Mouse (Mus musculus) brain, embryonic 18.5 days (tissue): ENCODE data around the gene Gm45194.

Source experiments
- DNase-seq: peaks from one replicate; pipeline ENCODE4 v3.0.0-alpha.2; 2012; ENCODE audit warnings: low read depth, low spot score

Gene Gm45194

GRCm38 (mm10) chrX:111891089-111891488 lies at the start of gene Gm45194:
Gene Gm45194 (plus strand): TSS chrX:111891389.
- no peak for DNase-seq

DNA sequence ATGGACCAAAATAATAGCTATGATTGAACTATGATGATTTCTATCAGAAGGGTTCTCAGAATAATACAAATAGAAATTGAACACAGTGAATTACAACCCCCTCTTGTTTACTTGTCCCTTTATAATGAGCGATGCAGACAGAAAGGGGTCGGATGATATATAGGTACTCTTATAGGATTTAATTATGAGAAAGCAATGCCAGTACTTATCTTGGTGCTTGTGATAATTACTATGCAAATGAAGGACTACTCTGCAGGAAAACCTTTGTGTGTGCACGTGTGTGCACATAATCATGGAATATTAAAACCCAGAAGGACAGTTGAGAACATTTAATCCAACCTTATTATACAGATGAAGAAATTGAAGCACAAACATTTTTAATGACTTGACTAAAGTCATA lies 35.3 kb upstream of the Gm45194 start:
- no peak for DNase-seq

DNA sequence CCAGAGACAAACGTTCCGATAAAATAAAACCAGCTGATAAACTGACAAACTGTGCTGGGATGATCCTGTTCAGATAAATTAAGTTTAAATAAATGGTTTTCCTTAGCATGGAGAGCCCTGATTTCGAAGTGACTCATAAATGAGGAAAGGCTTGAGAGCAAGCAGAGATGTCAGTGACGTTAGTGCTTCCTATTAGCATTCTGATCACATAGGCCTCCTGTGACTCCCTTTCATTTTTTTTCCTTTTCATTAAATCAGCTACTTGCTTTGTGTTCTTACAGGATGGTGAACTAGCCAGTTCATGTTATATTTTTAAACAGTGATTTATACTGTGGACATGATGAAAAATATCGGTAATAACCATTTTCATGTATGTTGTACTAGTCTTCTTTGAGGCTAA lies 9.9 kb upstream of the Gm45194 start:
- DNase-seq, result no peak

GRCm38 (mm10) chrX:111894321-111895050 lies 3.3 kb downstream of the Gm45194 start:
- no peak for DNase-seq

DNA sequence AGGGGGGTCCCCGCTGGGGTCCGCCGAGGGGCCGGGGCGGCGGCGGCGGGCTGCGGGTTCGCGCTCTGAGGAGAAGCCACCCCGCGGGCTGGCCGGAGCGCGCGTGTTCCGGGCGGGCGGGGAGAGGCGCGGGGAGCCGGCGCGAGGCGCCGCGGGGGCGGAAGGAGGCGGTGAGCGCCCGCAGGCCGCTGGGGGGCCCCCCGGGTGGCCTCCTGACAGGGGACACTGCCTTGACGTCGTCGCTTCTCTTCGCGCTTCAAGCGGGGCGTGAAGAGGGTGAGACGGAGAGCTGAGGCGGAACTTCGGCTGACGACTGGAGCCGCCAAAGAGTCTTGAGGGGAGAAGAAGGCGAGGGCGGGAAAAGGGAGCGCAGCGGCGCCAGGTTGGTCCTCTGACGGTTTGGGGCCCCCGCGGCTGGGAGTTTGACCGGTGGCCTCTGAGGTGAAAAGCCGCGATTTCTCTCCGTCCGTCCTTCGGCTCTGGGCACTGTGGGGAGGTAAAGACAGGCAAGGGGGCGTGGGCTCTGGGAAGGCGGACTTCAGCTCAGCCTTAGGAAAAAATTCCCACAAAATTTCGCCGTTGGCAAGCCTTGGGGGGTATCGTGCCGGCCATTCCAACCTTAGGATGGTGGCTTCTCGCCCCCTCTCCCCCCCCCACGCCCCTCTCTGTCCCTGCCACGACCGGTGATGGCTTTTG lies 4.0 kb downstream of the Gm45194 start:
- DNase-seq, result no peak

DNA sequence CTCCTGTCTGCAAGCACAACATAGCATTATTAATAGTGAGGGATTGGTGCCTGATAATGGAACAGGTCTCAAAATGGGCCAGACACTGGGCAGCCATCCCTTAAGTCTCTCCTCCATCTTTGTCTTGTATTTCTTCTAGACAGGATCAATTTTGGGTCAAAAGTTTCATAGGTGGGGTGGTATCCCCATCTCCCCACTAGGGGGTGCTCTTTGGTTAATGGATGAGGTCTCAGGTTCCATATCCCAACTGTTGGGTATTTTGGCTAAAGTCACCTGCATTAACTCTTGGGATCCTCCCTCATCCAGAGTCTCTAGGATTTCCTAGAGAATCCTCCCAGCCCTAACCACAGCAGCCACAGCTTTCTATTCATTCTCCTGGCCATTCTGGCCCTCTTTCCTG lies 26.2 kb downstream of the Gm45194 start:
- no peak for DNase-seq

GRCm38 (mm10) chrX:111960909-111961308 lies 69.7 kb downstream of the Gm45194 start:
- no peak for DNase-seq

- no peak for DNase-seq
Observed at GRCm38 (mm10) chrX:111999661-112000060, 108.5 kb downstream of the Gm45194 start.

DNA sequence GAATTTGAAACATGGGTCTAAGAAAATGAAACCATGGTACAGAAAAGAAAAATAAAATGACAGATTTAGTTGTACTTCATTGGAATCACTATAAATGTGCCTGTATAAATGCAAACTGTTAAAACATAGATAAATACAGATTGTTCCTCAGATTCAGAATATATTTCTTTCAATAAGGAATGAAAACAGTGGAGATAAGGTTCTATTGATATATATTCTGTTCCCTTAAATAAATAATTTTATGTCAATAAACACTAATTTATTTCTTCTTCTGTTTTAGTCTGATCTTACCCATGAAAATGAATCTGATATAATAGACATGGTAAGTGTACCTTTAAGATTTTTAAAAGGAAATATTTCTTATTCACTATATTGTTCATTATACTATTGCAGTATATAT lies 119.5 kb downstream of the Gm45194 start, which contains the start of gene Tex16:
Gene Tex16, plus strand, starts transcription at position 301 of the 400 bp plus-strand sequence.
- DNase-seq, result no peak

- no peak for DNase-seq
Observed at GRCm38 (mm10) chrX:112238749-112239148, 347.6 kb downstream of the Gm45194 start, which contains the start of gene 4933403O08Rik. Gene 4933403O08Rik (plus strand): TSS chrX:112239049.

- DNase-seq, result no peak
Observed at GRCm38 (mm10) chrX:112242916-112243315, 351.7 kb downstream of the Gm45194 start.

DNA sequence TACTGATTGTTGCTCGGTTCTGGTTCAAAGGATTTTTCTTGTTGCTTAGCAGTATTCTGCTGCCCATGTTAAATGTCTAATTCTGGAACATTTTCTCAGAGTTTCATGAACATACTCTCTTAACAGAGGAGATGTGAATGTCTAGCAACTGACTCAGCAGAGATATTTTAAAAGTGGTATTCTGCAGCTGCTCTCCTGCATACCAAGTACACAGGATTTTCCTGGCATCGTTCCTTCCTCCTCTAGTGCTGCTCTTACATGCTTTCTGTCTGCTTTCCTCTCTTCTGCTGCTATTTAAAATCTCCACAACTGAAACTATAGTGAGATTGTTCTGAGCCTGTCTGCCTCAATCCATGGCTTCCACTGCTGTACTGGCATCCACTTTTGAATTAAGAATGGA lies 364.3 kb downstream of the Gm45194 start:
- DNase-seq, result peak; percentile 4

DNA sequence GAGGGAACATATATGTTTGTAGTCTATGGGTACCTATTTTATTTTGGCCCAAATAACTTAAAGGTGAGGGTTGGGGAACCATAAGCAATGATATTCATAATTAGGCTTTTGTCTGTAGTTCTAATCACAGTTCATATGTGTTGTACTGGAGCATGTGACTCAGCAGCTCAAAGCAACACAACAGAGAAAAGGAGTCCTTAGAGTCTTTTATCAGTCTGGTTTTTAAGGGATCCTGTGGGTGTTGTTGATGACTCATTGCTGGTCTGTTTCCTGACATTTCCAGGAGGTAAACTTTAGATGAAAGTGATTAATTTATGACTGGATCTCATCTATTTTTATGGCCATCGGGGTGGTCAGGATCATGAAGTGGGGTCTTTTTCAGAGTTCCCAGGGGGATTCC lies 382.4 kb downstream of the Gm45194 start:
- DNase-seq, result no peak
